Mouse (Mus musculus) midbrain, embryonic 14.5 days (tissue): ENCODE results near the gene Gpx1. TPM values are rescaled to one million over a fixed set of nuclear protein-coding genes. Genes with fewer than 3 reads are reported as not detected.

Experiments used
- ATAC-seq: fragments of 200-750 bp; cut with Nextera tagmentation; 2 replicates; pipeline ENCODE4 v1.8.0; 2017; ENCODE audit warnings: moderate number of reproducible peaks, moderate library complexity; ENCODE audit not compliant: low FRiP score, low TSS enrichment
- DNase-seq: peaks from one replicate; pipeline ENCODE4 v3.0.0-alpha.2; 2015
- H3K27ac ChIP-seq: fragments of 300-500 bp; sonication (generic); replicated peaks from 2 replicates; pipeline ENCODE4 v1.5.1; 2014; ENCODE audit warnings: mild to moderate bottlenecking, low read depth, low read length, moderate library complexity
- H3K27me3 ChIP-seq: fragments of 300-500 bp; sonication (generic); 2 replicates; pipeline ENCODE4 v1.6.1; 2014; ENCODE audit warnings: low read length, control low read depth, mixed read lengths; ENCODE audit not compliant: control insufficient read depth, insufficient read depth
- H3K36me3 ChIP-seq: fragments of 300-500 bp; sonication (generic); 2 replicates; pipeline ENCODE4 v1.6.1; 2014; ENCODE audit warnings: low read length, control low read depth; ENCODE audit not compliant: control insufficient read depth, insufficient read depth
- H3K4me1 ChIP-seq: fragments of 300-500 bp; sonication (generic); 2 replicates; pipeline ENCODE4 v1.6.1; 2014; ENCODE audit warnings: mild to moderate bottlenecking, antibody characterized with exemption, low read length, control low read depth; ENCODE audit not compliant: control insufficient read depth, insufficient read depth
- H3K4me2 ChIP-seq: fragments of 300-500 bp; sonication (generic); 2 replicates; pipeline ENCODE4 v1.6.1; 2014; ENCODE audit warnings: mild to moderate bottlenecking, low read length, moderate library complexity
- H3K4me3 ChIP-seq: fragments of 300-500 bp; sonication (generic); replicated peaks from 2 replicates; pipeline ENCODE4 v1.5.1; 2014; ENCODE audit warnings: low read depth, low read length
- H3K9ac ChIP-seq: fragments of 300-500 bp; sonication (generic); replicated peaks from 2 replicates; pipeline ENCODE4 v1.6.1; 2014; ENCODE audit warnings: mild to moderate bottlenecking, low read length, moderate library complexity
- H3K9me3 ChIP-seq: fragments of 300-500 bp; sonication (generic); 2 replicates; pipeline ENCODE4 v1.6.1; 2016; ENCODE audit warnings: low read length, control low read depth, mixed read lengths; ENCODE audit not compliant: control insufficient read depth
- WGBS: fragments of 180-500 bp; shearing (Covaris S2); extraction: QIAGEN DNeasy Blood & Tissue Kit; methylation state at CpG from one replicate; pipeline ENCODE4 v1.1.7; 2014; 5-methylcytosine and 5-hydroxymethylcytosine counted together
- polyA plus RNA-seq: library from polyadenylated mRNA; unstranded; fragments of >200 nt; fragmentation: Nextera tagmentation; extraction: Ambion mirVana; gene quantifications from 2 replicates; pipeline ENCODE4 v1.2.1, GENCODE M21; 2014

The Gpx1 gene
- polyA plus RNA-seq, 1 experiment from 2014 or later: 476 TPM

DNA sequence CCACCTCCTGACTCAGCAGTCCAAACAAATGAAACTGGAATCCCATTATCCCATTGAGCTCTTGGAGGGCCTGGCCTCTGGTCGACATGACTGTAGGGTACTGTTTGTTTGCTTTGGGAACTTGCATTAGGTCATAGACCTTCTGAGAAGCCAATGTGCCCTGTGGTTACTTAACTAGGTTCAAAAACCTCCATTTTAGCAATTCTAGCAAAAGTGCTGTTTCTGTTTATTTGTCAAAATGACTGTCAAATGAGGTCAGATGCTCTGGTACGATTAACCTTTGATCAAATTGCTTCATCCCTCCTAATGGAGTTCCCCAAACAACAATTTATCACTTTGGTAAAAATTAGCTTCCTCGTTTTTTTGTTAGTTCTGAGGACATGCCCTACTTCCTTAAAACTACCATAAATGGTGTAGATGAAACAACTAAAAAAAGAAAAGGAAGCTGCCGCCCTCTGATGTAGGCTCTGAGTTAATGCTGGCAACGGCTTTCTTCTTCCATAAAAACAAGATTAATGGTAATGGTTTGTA, 3.7 kb downstream of the Gpx1 start:
- no peak overlapping the region for H3K27ac ChIP-seq
- WGBS: 63% methylated on average over 5 of the region's 5 CpGs
- H3K9ac ChIP-seq: no peak overlapping the region
- peaks cover 21% of the 10 kb centered on the region for H3K4me1 ChIP-seq
- ATAC-seq (no peak), DNase-seq (no peak)
- no peaks in the 10 kb centered on the region for H3K27me3 ChIP-seq
- no peaks in the 10 kb centered on the region for H3K9me3 ChIP-seq
- no peak overlapping the region for H3K4me2 ChIP-seq
- H3K36me3 ChIP-seq: 0 out of 2 replicates have a peak, but pooled peaks cover 3% of the 10 kb centered on the region
- H3K4me3 ChIP-seq: no peak overlapping the region

DNA sequence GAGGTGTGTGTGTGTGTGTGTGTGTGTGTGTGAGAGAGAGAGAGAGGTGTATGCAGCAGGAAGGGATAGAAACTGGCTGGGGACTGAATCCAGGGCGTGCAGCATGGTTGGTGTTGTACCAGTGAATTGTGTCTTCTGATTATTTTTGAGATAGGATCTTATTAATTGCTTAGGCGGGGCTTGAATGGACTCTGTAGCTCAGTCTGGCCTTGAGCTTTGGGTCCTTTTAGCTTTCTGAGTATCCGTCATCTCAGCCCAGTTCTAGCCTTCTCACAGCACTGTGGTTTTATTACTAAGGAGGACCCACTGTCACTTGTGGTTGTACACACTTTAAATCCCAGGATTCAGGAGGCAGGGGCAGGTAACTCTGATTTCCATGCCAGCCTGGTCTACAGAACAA, 4.6 kb downstream of the Gpx1 start:
- WGBS: 86% methylated on average over 3 of the region's 3 CpGs
- no peaks in the 10 kb centered on the region for H3K9me3 ChIP-seq
- H3K36me3 ChIP-seq: no peaks in the 10 kb centered on the region
- ATAC-seq: no peak
- H3K27ac ChIP-seq: no peak overlapping the region
- H3K27me3 ChIP-seq: no peaks in the 10 kb centered on the region
- peaks cover 23% of the 10 kb centered on the region for H3K4me1 ChIP-seq
- H3K4me3 ChIP-seq: no peak overlapping the region
- no peak overlapping the region for H3K9ac ChIP-seq
- H3K4me2 ChIP-seq: no peak overlapping the region
- no peak for DNase-seq

DNA sequence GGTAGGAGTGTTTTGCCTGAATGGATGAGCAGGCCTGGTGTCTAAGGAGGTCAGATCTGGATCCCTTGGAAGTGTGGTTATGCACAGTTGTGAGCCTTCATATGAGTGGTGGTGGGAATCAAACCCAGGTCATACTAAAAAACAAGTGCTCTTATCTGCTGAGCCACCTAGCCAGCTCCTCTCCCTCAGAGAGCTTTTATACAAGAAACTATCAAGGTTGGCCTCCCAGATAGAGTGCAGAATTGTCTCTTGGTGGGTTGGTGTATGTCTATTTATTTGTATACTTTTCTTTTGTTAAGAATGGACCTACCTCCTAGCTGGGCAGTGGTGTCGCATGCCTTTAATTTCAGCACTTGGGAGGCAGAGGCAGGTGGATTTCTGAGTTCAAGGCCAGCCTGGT, 5.1 kb downstream of the Gpx1 start:
- WGBS: 86% methylated on average over 1 of the region's 1 CpGs
- no peaks in the 10 kb centered on the region for H3K9me3 ChIP-seq
- no peaks in the 10 kb centered on the region for H3K27me3 ChIP-seq
- DNase-seq (no peak), ATAC-seq (no peak)
- peaks cover 28% of the 10 kb centered on the region for H3K4me1 ChIP-seq
- H3K27ac ChIP-seq: no peak overlapping the region
- H3K36me3 ChIP-seq: no peaks in the 10 kb centered on the region
- H3K9ac ChIP-seq: no peak overlapping the region
- no peak overlapping the region for H3K4me3 ChIP-seq
- H3K4me2 ChIP-seq: no peak overlapping the region

DNA sequence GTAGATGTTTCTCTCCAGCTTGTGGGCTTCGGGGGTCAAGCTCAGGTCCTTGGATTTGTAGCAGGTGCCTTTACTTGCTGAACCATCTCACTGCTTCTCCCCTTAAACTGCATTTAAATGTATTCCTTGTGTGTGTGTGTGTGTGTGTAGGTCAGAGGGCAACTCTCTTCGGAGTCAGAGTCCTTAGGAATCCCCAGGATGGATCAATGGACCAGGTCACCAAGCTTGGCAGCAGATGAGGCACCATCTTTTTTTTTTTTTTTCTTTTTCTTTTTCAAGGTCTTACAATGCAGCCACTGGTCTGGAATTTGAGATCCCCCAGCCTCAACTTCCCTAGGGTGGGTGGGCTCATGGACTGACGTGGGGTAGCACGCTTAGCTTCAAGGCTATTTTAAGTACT, 5.8 kb downstream of the Gpx1 start:
- H3K27me3 ChIP-seq: no peaks in the 10 kb centered on the region
- H3K27ac ChIP-seq: no peak overlapping the region
- no peak overlapping the region for H3K4me2 ChIP-seq
- no peaks in the 10 kb centered on the region for H3K9me3 ChIP-seq
- WGBS: 84% methylated on average over 4 of the region's 4 CpGs
- peaks cover 32% of the 10 kb centered on the region for H3K4me1 ChIP-seq
- H3K36me3 ChIP-seq: no peaks in the 10 kb centered on the region
- H3K9ac ChIP-seq: no peak overlapping the region
- no peak overlapping the region for H3K4me3 ChIP-seq
- no peak for ATAC-seq
- DNase-seq: no peak

DNA sequence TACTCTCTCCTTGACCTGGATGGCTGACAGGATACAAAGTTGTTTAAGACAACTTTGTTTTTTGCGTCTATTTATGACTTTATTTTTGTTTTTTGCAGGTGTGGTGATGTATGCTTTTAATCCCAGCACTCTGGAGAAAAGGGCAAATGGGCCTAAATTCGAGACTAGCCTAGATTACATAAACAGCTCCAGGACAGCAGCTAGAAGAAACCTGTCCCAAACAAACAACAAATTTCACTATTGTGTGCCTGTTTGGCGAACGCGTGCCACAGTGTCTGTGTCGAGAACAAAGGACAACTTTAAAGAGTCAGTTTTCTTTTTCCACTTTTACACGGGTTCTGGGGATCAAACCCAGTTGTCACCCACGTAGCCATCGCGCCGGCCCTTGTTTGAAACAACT, 8.3 kb downstream of the Gpx1 start:
- Histone ChIP-seq H3K4me2 (peak overlapping the region; percentile 87), H3K27me3 (no peaks in the 10 kb centered on the region), H3K4me1 (peaks cover 22% of the 10 kb centered on the region), H3K4me3 (peak overlapping the region; percentile 88), H3K9me3 (no peaks in the 10 kb centered on the region), H3K9ac (peak overlapping the region; percentile 86), H3K36me3 (peaks cover 24% of the 10 kb centered on the region), H3K27ac (peak overlapping the region; percentile 98)
- no peak for ATAC-seq
- no peak for DNase-seq
- 4% methylated on average over 11 of the region's 11 CpGs for WGBS

DNA sequence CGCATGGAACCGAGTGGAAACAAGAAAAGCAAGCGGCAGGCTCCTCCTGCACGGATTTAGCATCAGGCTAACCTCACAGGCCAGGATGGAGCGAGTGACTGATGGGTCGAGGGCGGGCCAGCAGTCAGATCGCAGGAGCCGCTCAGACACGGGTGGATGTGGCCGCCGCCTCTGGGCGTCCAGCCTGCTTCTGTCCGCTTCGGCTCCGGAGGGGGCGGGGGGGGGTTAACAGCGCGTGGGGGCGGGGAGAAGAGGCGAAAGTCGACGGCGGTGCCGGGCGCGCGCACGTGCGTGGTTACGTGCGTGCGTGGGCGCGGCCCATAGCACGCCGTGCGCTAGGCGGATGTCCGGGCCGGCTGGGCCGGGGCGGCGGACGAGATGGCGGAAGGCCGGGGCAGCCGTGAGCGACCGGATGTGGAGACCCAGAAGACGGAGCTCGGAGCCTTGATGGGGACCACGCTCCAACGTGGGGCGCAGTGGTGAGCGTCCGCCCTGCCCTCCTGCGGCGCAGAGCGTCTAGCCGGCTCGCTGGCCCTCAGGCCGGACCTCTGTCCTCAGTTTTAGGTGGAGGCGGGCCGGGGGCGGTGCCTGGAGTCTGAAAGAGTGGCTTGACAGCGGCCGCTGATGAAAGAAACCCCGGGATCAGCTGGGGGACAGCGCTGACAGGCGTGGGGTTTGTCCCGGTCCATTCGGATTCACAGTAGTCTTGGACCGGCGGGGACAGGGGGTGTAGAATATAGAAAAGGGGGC, 9.0 kb downstream of the Gpx1 start, which contains the start of gene Usp4:
Gene Usp4 (plus strand): TSS at position 314 of the 750 bp plus-strand sequence.
- no peaks in the 10 kb centered on the region for H3K9me3 ChIP-seq
- peak; percentile 93 for ATAC-seq
- no peaks in the 10 kb centered on the region for H3K27me3 ChIP-seq
- under 1% methylated on average over 74 of the region's 75 CpGs for WGBS
- peak within 1 kb of the TSS; percentile 88 for H3K4me3 ChIP-seq
- peak within 1 kb of the TSS; percentile 86 for H3K9ac ChIP-seq
- peak within 1 kb of the TSS; percentile 98 for H3K27ac ChIP-seq
- peaks cover 31% of the 10 kb centered on the region for H3K36me3 ChIP-seq
- peak; percentile 98 for DNase-seq
- peak within 1 kb of the TSS; percentile 87 for H3K4me2 ChIP-seq
- peaks cover 22% of the 10 kb centered on the region for H3K4me1 ChIP-seq

DNA sequence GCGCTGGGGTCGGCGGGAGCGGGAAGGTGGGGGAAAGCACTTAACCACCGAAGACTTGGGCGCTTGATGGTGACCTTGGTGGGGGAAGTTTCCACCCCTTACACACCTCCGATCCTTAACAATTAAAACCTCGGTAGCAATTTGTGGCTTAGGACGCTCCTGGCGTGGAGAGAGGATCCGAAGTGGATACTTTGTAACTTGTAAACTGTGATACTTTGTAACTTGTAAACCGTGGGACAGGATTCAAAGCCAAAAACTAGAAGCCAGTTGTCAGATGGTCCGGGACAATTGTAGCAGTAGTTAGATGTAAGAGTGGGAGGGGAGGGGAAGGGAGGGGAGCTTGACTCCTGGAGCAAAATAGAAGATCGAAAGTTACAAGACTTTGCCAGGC, 9.6 kb downstream of the Gpx1 start:
- no peak for ATAC-seq

DNA sequence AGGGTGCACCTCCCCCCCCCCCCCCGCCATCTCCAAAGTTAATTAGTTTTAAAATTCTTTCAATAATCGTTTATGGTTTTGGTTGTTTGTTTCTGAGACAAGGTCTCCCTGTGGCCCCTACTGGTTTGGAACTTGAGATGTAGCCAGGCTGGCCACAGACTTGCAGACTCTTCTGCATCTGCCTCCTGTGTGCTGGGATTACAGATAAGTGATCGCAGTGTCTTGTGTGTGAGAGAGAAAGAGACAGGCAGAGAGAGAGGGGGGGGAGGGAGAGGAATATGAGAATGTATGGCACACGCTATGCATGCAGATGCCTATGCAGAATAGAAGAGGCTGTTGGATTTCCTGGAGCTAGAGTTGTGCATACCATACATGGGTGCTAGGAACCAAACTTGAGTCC, 11.0 kb downstream of the Gpx1 start:
- peaks cover 22% of the 10 kb centered on the region for H3K4me1 ChIP-seq
- 94% methylated on average over 4 of the region's 4 CpGs for WGBS

More for the DNA sequence above, 9.6 kb downstream of the Gpx1 start:
- Histone ChIP-seq H3K4me3 (peak overlapping the region; percentile 88), H3K36me3 (peaks cover 37% of the 10 kb centered on the region), H3K27me3 (no peaks in the 10 kb centered on the region), H3K4me1 (peaks cover 22% of the 10 kb centered on the region), H3K9ac (peak overlapping the region; percentile 86), H3K27ac (peak overlapping the region; percentile 98), H3K4me2 (peak overlapping the region; percentile 87), H3K9me3 (no peaks in the 10 kb centered on the region)
- DNase-seq: no peak
- 12% methylated on average over 14 of the region's 14 CpGs for WGBS

DNA sequence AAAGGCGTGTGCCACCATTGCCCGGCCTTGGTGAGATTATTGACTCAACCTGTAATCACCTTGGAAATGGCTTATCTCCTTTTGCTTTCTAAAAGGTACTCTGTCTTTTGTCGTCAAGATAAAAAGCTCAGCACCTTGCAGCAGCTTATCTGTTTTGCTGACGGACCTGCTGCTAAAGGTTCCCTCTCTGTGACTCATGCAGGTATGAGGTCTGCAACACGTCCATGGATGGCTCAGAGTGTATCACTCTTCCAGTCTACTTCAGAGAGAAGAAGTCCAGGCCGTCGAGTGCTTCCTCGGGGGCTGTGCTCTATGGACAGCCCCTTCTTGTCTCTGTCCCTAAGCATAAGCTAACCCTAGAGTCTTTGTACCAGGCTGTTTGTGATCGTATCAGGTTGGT, 39.5 kb downstream of the Gpx1 start:
- no peak overlapping the region for H3K4me2 ChIP-seq
- no peak for ATAC-seq
- no peaks in the 10 kb centered on the region for H3K9me3 ChIP-seq
- no peaks in the 10 kb centered on the region for H3K27me3 ChIP-seq
- H3K27ac ChIP-seq: no peak overlapping the region
- no peak overlapping the region for H3K4me3 ChIP-seq
- H3K4me1 ChIP-seq: no peaks in the 10 kb centered on the region
- 96% methylated on average over 9 of the region's 9 CpGs for WGBS
- no peak overlapping the region for H3K9ac ChIP-seq
- peaks cover 98% of the 10 kb centered on the region for H3K36me3 ChIP-seq
- DNase-seq: no peak

More for the DNA sequence above, 11.0 kb downstream of the Gpx1 start:
- no peaks in the 10 kb centered on the region for H3K27me3 ChIP-seq
- H3K9me3 ChIP-seq: no peaks in the 10 kb centered on the region
- no peak overlapping the region for H3K4me3 ChIP-seq
- H3K4me2 ChIP-seq: no peak overlapping the region
- ATAC-seq: no peak
- peaks cover 51% of the 10 kb centered on the region for H3K36me3 ChIP-seq
- no peak overlapping the region for H3K9ac ChIP-seq
- no peak for DNase-seq
- H3K27ac ChIP-seq: no peak overlapping the region
